Mouse (Mus musculus): ENCODE measurements around the gene Gm20683.
A peak's percentile ranks its signal among the peaks of the same experiment; 100 is the strongest.

DNA sequence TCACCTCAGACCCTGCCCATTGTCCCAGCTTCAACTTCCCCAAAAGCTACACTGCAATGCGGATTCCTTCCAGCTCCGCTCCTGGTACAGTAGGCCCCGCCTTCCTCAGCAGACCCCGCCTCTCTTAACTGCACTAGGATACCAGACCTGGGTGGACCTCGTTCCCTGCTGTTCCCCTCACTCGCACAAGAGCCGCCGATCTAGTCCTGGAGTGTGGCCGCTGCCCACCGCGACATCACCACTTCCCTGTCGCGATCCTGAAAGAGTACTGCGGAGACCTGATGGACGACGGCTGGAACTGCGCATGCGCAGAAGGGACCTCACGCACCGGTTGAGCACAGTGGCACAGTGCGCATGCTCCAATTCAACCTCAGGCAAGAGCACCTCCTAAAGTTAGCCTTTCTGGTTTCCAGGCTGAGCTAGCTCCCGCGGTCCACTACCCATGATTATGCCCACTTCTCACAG, 56.2 kb downstream of the Gm20683 start, which contains the start of gene Haghl:
- peak; percentile 96 for TF ChIP-seq POLR2AphosphoS2 (IDR thresholded peaks at IDR 0.05; ENCODE audit: insufficient read length, low read depth)
- TF ChIP-seq POLR2A (IDR thresholded peaks at IDR 0.05; ENCODE audit: insufficient read length, low read depth): peak; percentile 85
- no peak for TF ChIP-seq E2F4 (IDR thresholded peaks at IDR 0.05; ENCODE audit: insufficient read depth)
- no peak for TF ChIP-seq USF1 (IDR thresholded peaks at IDR 0.05; ENCODE audit: low read depth)
- no peak for TF ChIP-seq MYOG (IDR thresholded peaks at IDR 0.05; ENCODE audit: control insufficient read depth in 1 of 3, insufficient read depth in 1 of 3, insufficient read length in 2 of 3, low read depth in 2 of 3)
- no peak for TF ChIP-seq CEBPB (IDR thresholded peaks at IDR 0.05; ENCODE audit: insufficient read depth, poor library complexity, severe bottlenecking)
- no peak for TF ChIP-seq MAX (IDR thresholded peaks at IDR 0.05; ENCODE audit: low read depth)
